Mouse (Mus musculus) lung, adult 2 months (tissue): ENCODE measurements at regions not wholly inside any gene's neighbourhood (a gene's known extent, or its start where the extent isn't known, plus 50 kb on each side); places are given as distances from the start of the nearest gene placed in this dataset.

Experiments used
- CTCF ChIP-seq: fragments of 200-500 bp; IDR thresholded peaks from 2 replicates; pipeline ENCODE4 v1.5.1; 2011; ENCODE audit warnings: mild to moderate bottlenecking, low read length, control low read depth; ENCODE audit not compliant: insufficient read depth
- POLR2A ChIP-seq: fragments of 200-500 bp; IDR thresholded peaks from 2 replicates; pipeline ENCODE4 v1.6.1; 2011; ENCODE audit warnings: low read depth, mild to moderate bottlenecking, control low read depth, low read length, borderline replicate concordance; ENCODE audit errors: extremely low read depth

DNA sequence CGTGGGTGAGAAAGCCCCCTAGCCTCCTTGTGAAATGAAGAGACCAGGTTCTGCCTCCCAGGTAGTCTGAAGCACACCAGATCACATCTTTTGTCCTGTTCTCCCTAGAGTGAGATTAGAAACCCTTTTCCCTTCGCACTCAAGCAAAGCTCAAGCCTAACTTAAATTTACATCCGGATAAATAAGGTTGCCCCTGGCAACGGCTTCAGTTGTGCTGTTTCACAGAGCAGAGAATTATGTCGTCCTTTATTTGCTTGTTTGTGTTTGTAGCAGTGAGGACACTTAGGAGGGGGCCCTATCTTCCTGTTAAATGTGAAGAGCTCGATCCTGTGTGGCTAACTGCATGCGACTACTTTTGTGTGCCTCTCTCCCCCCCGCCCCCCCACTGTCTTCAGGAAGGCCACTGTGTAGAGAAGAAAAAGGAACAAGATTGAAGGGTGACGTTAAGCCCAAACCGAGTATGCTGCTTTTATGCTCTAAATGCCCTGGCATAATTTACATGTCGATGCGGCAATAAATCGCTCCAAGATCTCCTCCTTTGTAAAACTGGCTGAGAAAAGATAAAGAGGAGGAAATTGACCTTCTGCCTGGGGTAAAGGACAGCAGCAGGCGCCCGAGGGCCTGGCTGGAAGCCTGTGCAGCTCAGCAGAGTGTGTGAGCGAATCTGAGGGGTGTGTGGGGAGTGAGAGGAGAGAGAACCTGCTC lies 439.9 kb downstream of the Prdm2 start:
- TF ChIP-seq POLR2A, result no peak
- TF ChIP-seq CTCF, result no peak
